Mouse (Mus musculus): Measurements from ENCODE around the gene Fam208b. TPM values are rescaled to one million over a fixed set of nuclear protein-coding genes. Genes with fewer than 3 reads are reported as not detected.

The Fam208b gene
- polyA plus RNA-seq, 1 experiment = 3.7 TPM

GRCm38 (mm10) chr13:3633131-3633530 lies 22.2 kb upstream of the Fam208b start:
- TF ChIP-seq MYOG (IDR thresholded peaks at IDR 0.05; ENCODE audit: control insufficient read depth, extremely low read depth, insufficient read length) = no peak
- no peak for TF ChIP-seq MYOD1 (IDR thresholded peaks at IDR 0.05; ENCODE audit: control insufficient read depth, insufficient read length, low read depth)
- no peak for TF ChIP-seq MAX (IDR thresholded peaks at IDR 0.05)
- TF ChIP-seq USF1 (IDR thresholded peaks at IDR 0.05; ENCODE audit: low read depth) = no peak
- TF ChIP-seq CTCF (IDR thresholded peaks at IDR 0.05; ENCODE audit: control insufficient read depth, insufficient read depth, insufficient read length) = no peak
- TF ChIP-seq FOSL1 (IDR thresholded peaks at IDR 0.05; ENCODE audit: insufficient read depth, low read length, poor library complexity, severe bottlenecking) = no peak
- no peak for TF ChIP-seq CEBPB (IDR thresholded peaks at IDR 0.05; ENCODE audit: low read depth)
- Histone ChIP-seq H3ac (ENCODE audit: control insufficient read depth, insufficient read length, low read depth) (no peak overlapping the region), H3K79me2 (ENCODE audit: control insufficient read depth, insufficient read depth) (no peaks in the 10 kb centered on the region), H3K27me3 (ENCODE audit: control insufficient read depth, insufficient read depth, insufficient read length) (no peaks in the 10 kb centered on the region), H3K79me3 (ENCODE audit: low read depth) (no peaks in the 10 kb centered on the region), H3K36me3 (ENCODE audit: control insufficient read depth, insufficient read depth) (no peaks in the 10 kb centered on the region), H3K4me3 (ENCODE audit: insufficient read depth, poor library complexity, severe bottlenecking) (no peak overlapping the region)

- Histone ChIP-seq H3K79me2 (ENCODE audit: control insufficient read depth, insufficient read depth) (no peaks in the 10 kb centered on the region), H3K4me3 (ENCODE audit: insufficient read depth, poor library complexity, severe bottlenecking) (no peak overlapping the region), H3ac (ENCODE audit: control insufficient read depth, insufficient read length, low read depth) (no peak overlapping the region), H3K27me3 (ENCODE audit: control insufficient read depth, insufficient read depth, insufficient read length) (no peaks in the 10 kb centered on the region), H3K79me3 (ENCODE audit: low read depth) (no peaks in the 10 kb centered on the region), H3K36me3 (ENCODE audit: control insufficient read depth, insufficient read depth) (no peaks in the 10 kb centered on the region)
- no peak for TF ChIP-seq CTCF (IDR thresholded peaks at IDR 0.05; ENCODE audit: control insufficient read depth, insufficient read depth, insufficient read length)
- TF ChIP-seq FOSL1 (IDR thresholded peaks at IDR 0.05; ENCODE audit: insufficient read depth, low read length, poor library complexity, severe bottlenecking) = no peak
- TF ChIP-seq USF1 (IDR thresholded peaks at IDR 0.05; ENCODE audit: low read depth) = no peak
- TF ChIP-seq CEBPB (IDR thresholded peaks at IDR 0.05; ENCODE audit: low read depth) = no peak
- no peak for TF ChIP-seq MYOD1 (IDR thresholded peaks at IDR 0.05; ENCODE audit: control insufficient read depth, insufficient read length, low read depth)
- TF ChIP-seq MAX (IDR thresholded peaks at IDR 0.05) = no peak
- TF ChIP-seq MYOG (IDR thresholded peaks at IDR 0.05; ENCODE audit: control insufficient read depth, extremely low read depth, insufficient read length) = no peak
Observed at GRCm38 (mm10) chr13:3632551-3632950, 21.6 kb upstream of the Fam208b start.

- Histone ChIP-seq H3K79me2 (ENCODE audit: control insufficient read depth, insufficient read depth) (no peaks in the 10 kb centered on the region), H3K79me3 (ENCODE audit: low read depth) (no peaks in the 10 kb centered on the region), H3K4me3 (ENCODE audit: insufficient read depth, poor library complexity, severe bottlenecking) (no peak overlapping the region), H3K27me3 (ENCODE audit: control insufficient read depth, insufficient read depth, insufficient read length) (no peaks in the 10 kb centered on the region), H3K36me3 (ENCODE audit: control insufficient read depth, insufficient read depth) (no peaks in the 10 kb centered on the region), H3ac (ENCODE audit: control insufficient read depth, insufficient read length, low read depth) (no peak overlapping the region)
- no peak for TF ChIP-seq CEBPB (IDR thresholded peaks at IDR 0.05; ENCODE audit: low read depth)
- no peak for TF ChIP-seq MYOD1 (IDR thresholded peaks at IDR 0.05; ENCODE audit: control insufficient read depth, insufficient read length, low read depth)
- no peak for TF ChIP-seq MYOG (IDR thresholded peaks at IDR 0.05; ENCODE audit: control insufficient read depth, extremely low read depth, insufficient read length)
- no peak for TF ChIP-seq USF1 (IDR thresholded peaks at IDR 0.05; ENCODE audit: low read depth)
- no peak for TF ChIP-seq FOSL1 (IDR thresholded peaks at IDR 0.05; ENCODE audit: insufficient read depth, low read length, poor library complexity, severe bottlenecking)
- no peak for TF ChIP-seq MAX (IDR thresholded peaks at IDR 0.05)
- no peak for TF ChIP-seq CTCF (IDR thresholded peaks at IDR 0.05; ENCODE audit: control insufficient read depth, insufficient read depth, insufficient read length)
Observed at GRCm38 (mm10) chr13:3628102-3628501, 17.2 kb upstream of the Fam208b start.

- no peak overlapping the region for H3ac ChIP-seq (ENCODE audit: control insufficient read depth, insufficient read length, low read depth)
- H3K79me3 ChIP-seq (ENCODE audit: low read depth) = no peaks in the 10 kb centered on the region
- no peaks in the 10 kb centered on the region for H3K36me3 ChIP-seq (ENCODE audit: control insufficient read depth, insufficient read depth)
- H3K27me3 ChIP-seq (ENCODE audit: control insufficient read depth, insufficient read depth, insufficient read length) = no peaks in the 10 kb centered on the region
- H3K4me3 ChIP-seq (ENCODE audit: insufficient read depth, poor library complexity, severe bottlenecking) = no peak overlapping the region
- H3K79me2 ChIP-seq (ENCODE audit: control insufficient read depth, insufficient read depth) = no peaks in the 10 kb centered on the region
- no peak for TF ChIP-seq CTCF (IDR thresholded peaks at IDR 0.05; ENCODE audit: control insufficient read depth, insufficient read depth, insufficient read length)
- TF ChIP-seq MYOD1 (IDR thresholded peaks at IDR 0.05; ENCODE audit: control insufficient read depth, insufficient read length, low read depth) = no peak
- TF ChIP-seq USF1 (IDR thresholded peaks at IDR 0.05; ENCODE audit: low read depth) = no peak
- TF ChIP-seq MAX (IDR thresholded peaks at IDR 0.05) = no peak
- TF ChIP-seq FOSL1 (IDR thresholded peaks at IDR 0.05; ENCODE audit: insufficient read depth, low read length, poor library complexity, severe bottlenecking) = no peak
- no peak for TF ChIP-seq CEBPB (IDR thresholded peaks at IDR 0.05; ENCODE audit: low read depth)
- TF ChIP-seq MYOG (IDR thresholded peaks at IDR 0.05; ENCODE audit: control insufficient read depth, extremely low read depth, insufficient read length) = no peak
Observed at GRCm38 (mm10) chr13:3627139-3627538, 16.2 kb upstream of the Fam208b start.

GRCm38 (mm10) chr13:3610118-3610794 lies 652 bp downstream of the Fam208b start:
- H3ac ChIP-seq (ENCODE audit: control insufficient read depth, insufficient read length, low read depth) = peak overlapping the region; percentile 88
- no peak for TF ChIP-seq FOSL1 (IDR thresholded peaks at IDR 0.05; ENCODE audit: insufficient read depth, low read length, poor library complexity, severe bottlenecking)
- no peak for TF ChIP-seq MAX (IDR thresholded peaks at IDR 0.05)
- no peak for TF ChIP-seq CEBPB (IDR thresholded peaks at IDR 0.05; ENCODE audit: low read depth)
- TF ChIP-seq CTCF (IDR thresholded peaks at IDR 0.05; ENCODE audit: control insufficient read depth, insufficient read depth, insufficient read length) = no peak
- TF ChIP-seq MYOG (IDR thresholded peaks at IDR 0.05; ENCODE audit: control insufficient read depth, extremely low read depth, insufficient read length) = no peak
- no peak for TF ChIP-seq MYOD1 (IDR thresholded peaks at IDR 0.05; ENCODE audit: control insufficient read depth, insufficient read length, low read depth)
- TF ChIP-seq USF1 (IDR thresholded peaks at IDR 0.05; ENCODE audit: low read depth) = no peak
- H3K27me3 ChIP-seq (ENCODE audit: control insufficient read depth, insufficient read depth, insufficient read length) = no peaks in the 10 kb centered on the region
- H3K79me2 ChIP-seq (ENCODE audit: control insufficient read depth, insufficient read depth) = peaks cover 56% of the 10 kb centered on the region
- H3K36me3 ChIP-seq (ENCODE audit: control insufficient read depth, insufficient read depth) = no peaks in the 10 kb centered on the region
- peaks cover 51% of the 10 kb centered on the region for H3K79me3 ChIP-seq (ENCODE audit: low read depth)
- H3K4me3 ChIP-seq (ENCODE audit: insufficient read depth, poor library complexity, severe bottlenecking) = peak overlapping the region; percentile 92

Data from C2C12 (cell line).